Mouse (Mus musculus) lung, postnatal 0 days (tissue): Measurements from ENCODE around the gene Fasl. TPM values are rescaled to one million over a fixed set of nuclear protein-coding genes. Genes with fewer than 3 reads are reported as not detected.

ENCODE experiments used
- ATAC-seq: fragments of 200-750 bp; cut with Nextera tagmentation; 2 replicates; pipeline ENCODE4 v1.8.0; 2017; ENCODE audit warnings: moderate library complexity
- DNase-seq: peaks from one replicate; pipeline ENCODE4 v3.0.0-alpha.2; 2016; ENCODE audit warnings: low spot score
- H3K27ac ChIP-seq: fragments of 300-500 bp; sonication (generic); 2 replicates; pipeline ENCODE4 v1.5.1; 2014; ENCODE audit warnings: antibody characterized with exemption, mild to moderate bottlenecking, low read length, mixed read lengths
- H3K27me3 ChIP-seq: fragments of 300-500 bp; sonication (generic); replicated peaks from 2 replicates; pipeline ENCODE4 v1.6.1; 2014; ENCODE audit warnings: low read length, mixed read lengths; ENCODE audit not compliant: insufficient read depth
- H3K36me3 ChIP-seq: fragments of 300-500 bp; sonication (generic); 2 replicates; pipeline ENCODE4 v1.6.1; 2014; ENCODE audit warnings: low read length, mixed read lengths; ENCODE audit not compliant: insufficient read depth
- H3K4me1 ChIP-seq: fragments of 300-500 bp; sonication (generic); 2 replicates; pipeline ENCODE4 v1.6.1; 2014; ENCODE audit warnings: antibody characterized with exemption, low read depth, low read length, mixed read lengths; ENCODE audit not compliant: insufficient read depth
- H3K4me2 ChIP-seq: fragments of 300-500 bp; sonication (generic); replicated peaks from 2 replicates; pipeline ENCODE4 v1.6.1; 2014; ENCODE audit warnings: low read depth, mild to moderate bottlenecking, low read length, moderate library complexity, mixed read lengths
- H3K4me3 ChIP-seq: fragments of 300-500 bp; sonication (generic); 2 replicates; pipeline ENCODE4 v1.5.1; 2014; ENCODE audit warnings: low read depth, low read length
- H3K9ac ChIP-seq: fragments of 300-500 bp; sonication (generic); replicated peaks from 2 replicates; pipeline ENCODE4 v1.6.1; 2014; ENCODE audit warnings: low read depth, mild to moderate bottlenecking
- H3K9me3 ChIP-seq: fragments of 300-500 bp; sonication (generic); 2 replicates; pipeline ENCODE4 v1.6.1; 2016; ENCODE audit warnings: low read length, mixed read lengths
- CTCF ChIP-seq: IDR thresholded peaks from 2 replicates; pipeline ENCODE4 v1.5.1; 2016; ENCODE audit warnings: antibody characterized with exemption, mild to moderate bottlenecking
- EP300 ChIP-seq: IDR thresholded peaks from 2 replicates; pipeline ENCODE4 v1.6.1; 2016; ENCODE audit warnings: antibody characterized with exemption, mild to moderate bottlenecking, control low read depth
- WGBS: fragments of 180-500 bp; shearing (Covaris S2); extraction: QIAGEN DNeasy Blood & Tissue Kit; methylation state at CpG from one replicate; pipeline ENCODE4 v1.1.7; 2014; 5-methylcytosine and 5-hydroxymethylcytosine counted together
- polyA plus RNA-seq: library from polyadenylated mRNA; unstranded; fragments of >200 nt; fragmentation: Nextera tagmentation; extraction: Ambion mirVana; gene quantifications from 2 replicates; pipeline ENCODE4 v1.2.1, GENCODE M21; 2015

Gene Fasl
- polyA plus RNA-seq, 1 experiment from 2014 or later = 0.11 TPM

DNA sequence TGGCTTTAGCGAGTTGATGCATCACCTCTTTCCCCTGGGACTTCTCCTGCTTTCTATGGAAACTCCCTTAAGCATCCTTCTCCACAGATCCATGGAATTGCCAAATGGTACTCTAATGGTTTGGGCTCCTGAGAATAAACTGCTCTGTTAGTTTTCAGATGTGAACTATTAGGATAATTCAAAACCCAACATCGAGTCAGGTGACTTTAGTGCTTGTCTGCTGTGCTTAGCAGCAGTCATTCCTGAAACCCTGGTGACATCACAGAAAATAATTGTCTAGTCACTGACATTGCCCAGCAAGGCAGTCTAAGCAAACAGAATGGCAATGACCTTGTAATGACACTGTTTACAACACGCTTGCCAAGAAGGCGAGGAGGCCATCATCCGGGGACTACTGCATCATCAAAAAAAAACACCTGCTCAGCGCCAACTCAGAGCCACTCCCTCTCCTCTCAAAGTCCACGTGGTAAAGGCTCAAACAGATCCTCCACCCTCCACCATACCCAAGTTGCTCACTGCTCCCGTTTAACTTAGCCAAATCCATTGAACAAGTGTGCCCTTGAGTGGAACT lies 37.7 kb downstream of the Fasl start:
- Histone ChIP-seq H3K4me3 (no peak overlapping the region), H3K4me2 (no peak overlapping the region), H3K27ac (no peak overlapping the region), H3K9me3 (no peaks in the 10 kb centered on the region), H3K9ac (no peak overlapping the region), H3K27me3 (no peaks in the 10 kb centered on the region), H3K4me1 (no peaks in the 10 kb centered on the region), H3K36me3 (no peaks in the 10 kb centered on the region)
- no peak for TF ChIP-seq CTCF
- no peak for TF ChIP-seq EP300
- DNase-seq (no peak), ATAC-seq (no peak)
- 56% methylated on average over 8 of the region's 8 CpGs for WGBS

DNA sequence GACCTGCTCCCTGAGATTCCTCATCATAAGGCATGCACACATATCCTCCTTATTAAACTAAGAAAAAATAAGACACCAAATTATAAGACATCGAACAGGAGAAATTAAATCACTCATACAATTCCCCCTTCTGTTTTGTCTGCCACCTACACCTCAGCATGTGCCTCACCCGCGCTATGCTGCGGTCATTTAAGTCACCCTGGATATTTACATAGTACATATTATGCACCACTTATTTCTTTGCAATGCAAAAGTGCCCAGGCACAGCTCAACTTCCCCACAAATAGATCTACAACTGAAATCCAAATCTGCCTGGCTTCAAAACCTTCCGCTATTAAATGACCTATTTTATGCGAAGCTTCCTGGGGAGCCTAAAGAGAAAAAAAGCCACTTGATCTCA lies 39.6 kb downstream of the Fasl start:
- H3K36me3 ChIP-seq = no peaks in the 10 kb centered on the region
- no peaks in the 10 kb centered on the region for H3K4me1 ChIP-seq
- H3K9ac ChIP-seq = no peak overlapping the region
- no peak for DNase-seq
- WGBS = 66% methylated on average over 6 of the region's 6 CpGs
- TF ChIP-seq EP300 = no peak
- TF ChIP-seq CTCF = no peak
- no peaks in the 10 kb centered on the region for H3K27me3 ChIP-seq
- H3K4me2 ChIP-seq = no peak overlapping the region
- H3K4me3 ChIP-seq = no peak overlapping the region
- no peak; the same call in 1 of the 2 replicates for ATAC-seq
- no peak overlapping the region for H3K27ac ChIP-seq
- no peaks in the 10 kb centered on the region for H3K9me3 ChIP-seq

DNA sequence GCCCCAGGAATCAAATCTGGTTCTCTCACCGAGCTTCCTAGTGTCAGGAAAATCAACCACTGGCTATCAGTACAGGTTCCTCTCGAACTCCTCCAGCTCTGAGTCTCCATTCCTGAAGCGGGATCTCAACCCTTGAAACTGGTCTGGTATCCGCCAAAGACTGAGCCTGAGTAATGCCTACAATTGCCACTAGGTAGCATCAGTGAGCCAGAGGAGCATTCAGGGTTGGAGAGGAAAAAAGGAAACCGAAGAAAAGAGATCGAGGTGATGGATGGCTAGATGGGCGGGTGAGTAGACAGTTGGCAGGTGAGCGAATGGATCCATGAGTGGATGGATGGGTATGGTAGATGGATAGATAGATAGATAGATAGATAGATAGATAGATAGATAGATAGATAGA lies 40.2 kb downstream of the Fasl start:
- Histone ChIP-seq H3K36me3 (no peaks in the 10 kb centered on the region), H3K4me1 (no peaks in the 10 kb centered on the region), H3K4me2 (no peak overlapping the region), H3K4me3 (no peak overlapping the region), H3K27ac (no peak overlapping the region), H3K9ac (no peak overlapping the region), H3K27me3 (no peaks in the 10 kb centered on the region), H3K9me3 (no peaks in the 10 kb centered on the region)
- 22% methylated on average over 8 of the region's 8 CpGs for WGBS
- ATAC-seq = peak; percentile 40
- peak; percentile 65 for DNase-seq
- TF ChIP-seq CTCF = peak; percentile 93
- no peak for TF ChIP-seq EP300

DNA sequence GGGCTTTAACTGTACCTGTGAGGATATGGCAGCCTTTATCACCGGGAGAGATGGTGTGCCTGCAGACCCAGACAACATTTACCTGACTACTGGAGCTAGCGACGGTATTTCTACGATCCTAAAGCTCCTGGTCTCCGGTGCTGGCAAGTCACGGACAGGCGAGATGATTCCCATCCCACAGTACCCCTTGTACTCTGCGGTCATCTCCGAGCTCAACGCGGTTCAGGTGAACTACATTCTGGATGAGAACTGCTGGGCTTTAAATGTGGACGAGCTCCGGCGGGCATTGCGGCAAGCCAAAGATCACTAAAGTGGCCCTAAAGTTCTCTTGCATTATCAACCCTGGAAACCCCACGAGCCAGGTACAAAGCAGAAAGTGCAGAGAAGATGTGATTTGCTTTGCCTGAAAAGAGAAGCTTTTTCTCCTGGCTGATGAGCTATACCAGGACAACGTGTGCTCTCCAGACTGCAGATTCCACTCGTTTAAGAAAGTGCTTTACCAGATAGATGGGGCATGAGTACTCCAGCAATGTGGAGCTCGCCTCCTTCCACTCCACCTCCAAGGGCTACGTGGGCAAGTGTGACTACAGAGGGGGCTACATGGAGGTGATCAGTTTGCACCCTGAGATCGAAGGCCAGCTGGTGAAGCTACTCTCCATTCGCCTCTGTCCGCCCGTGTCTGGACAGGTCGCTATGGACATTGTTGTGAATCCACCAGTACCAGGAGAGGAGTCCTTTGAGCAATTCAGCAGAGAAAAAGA lies 41.6 kb downstream of the Fasl start:
- H3K9me3 ChIP-seq = no peaks in the 10 kb centered on the region
- H3K4me1 ChIP-seq = no peaks in the 10 kb centered on the region
- H3K9ac ChIP-seq = no peak overlapping the region
- H3K4me3 ChIP-seq = no peak overlapping the region
- 80% methylated on average over 25 of the region's 25 CpGs for WGBS
- no peak for ATAC-seq
- H3K27ac ChIP-seq = no peak overlapping the region
- TF ChIP-seq EP300 = no peak
- no peak for TF ChIP-seq CTCF
- H3K27me3 ChIP-seq = no peaks in the 10 kb centered on the region
- no peak overlapping the region for H3K4me2 ChIP-seq
- no peak for DNase-seq
- no peaks in the 10 kb centered on the region for H3K36me3 ChIP-seq

DNA sequence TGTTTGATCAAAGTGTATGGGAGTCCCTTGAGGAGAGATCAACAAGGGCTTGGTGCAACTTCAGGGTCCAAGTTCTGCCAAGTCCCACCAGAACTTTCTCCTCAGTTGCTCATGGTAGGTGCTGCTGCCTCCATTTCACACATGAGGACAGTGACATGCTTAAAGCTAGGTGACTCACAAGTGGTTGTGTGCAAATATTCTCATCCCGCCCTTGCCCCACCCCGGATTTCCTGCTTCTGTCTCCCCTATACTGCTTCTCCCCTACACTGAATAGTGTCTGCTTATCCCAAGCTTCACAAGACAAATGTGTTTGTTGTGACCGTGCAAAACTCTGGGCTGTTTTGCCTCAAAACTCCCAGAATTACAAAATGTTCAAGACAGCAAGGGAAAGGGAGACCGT lies 43.4 kb downstream of the Fasl start:
- no peak for ATAC-seq
- WGBS = 65% methylated on average over 4 of the region's 4 CpGs
- H3K27me3 ChIP-seq = no peaks in the 10 kb centered on the region

DNA sequence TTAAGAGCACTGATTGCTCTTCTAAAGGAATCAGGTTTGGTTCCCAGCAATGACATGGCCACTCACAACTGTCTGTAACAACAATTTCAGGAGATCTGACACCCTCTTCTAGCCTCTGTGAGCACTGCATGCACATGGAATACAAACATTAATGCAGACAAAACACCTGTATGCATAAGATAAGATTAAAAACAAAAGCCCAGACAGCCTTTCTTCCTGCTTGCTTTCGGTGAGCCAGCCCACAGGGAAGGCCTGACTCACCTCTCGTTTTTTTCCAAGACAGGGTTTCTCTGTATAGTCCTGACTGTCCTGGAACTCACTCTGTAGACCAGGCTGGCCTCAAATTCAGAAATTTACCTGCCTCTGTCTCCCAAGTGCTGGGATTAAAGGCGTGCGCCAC lies 44.1 kb downstream of the Fasl start:
- H3K9ac ChIP-seq = no peak overlapping the region
- H3K4me1 ChIP-seq = no peaks in the 10 kb centered on the region
- ATAC-seq = no peak
- DNase-seq = no peak
- H3K4me3 ChIP-seq = no peak overlapping the region
- H3K27ac ChIP-seq = no peak overlapping the region
- 63% methylated on average over 4 of the region's 4 CpGs for WGBS
- no peaks in the 10 kb centered on the region for H3K27me3 ChIP-seq
- no peak overlapping the region for H3K4me2 ChIP-seq
- H3K9me3 ChIP-seq = no peaks in the 10 kb centered on the region
- no peak for TF ChIP-seq CTCF
- no peak for TF ChIP-seq EP300
- no peaks in the 10 kb centered on the region for H3K36me3 ChIP-seq

More for the DNA sequence above, 43.4 kb downstream of the Fasl start:
- no peak overlapping the region for H3K4me2 ChIP-seq
- H3K4me3 ChIP-seq = no peak overlapping the region
- no peak overlapping the region for H3K27ac ChIP-seq
- no peaks in the 10 kb centered on the region for H3K4me1 ChIP-seq
- H3K9ac ChIP-seq = no peak overlapping the region
- no peaks in the 10 kb centered on the region for H3K9me3 ChIP-seq
- no peaks in the 10 kb centered on the region for H3K36me3 ChIP-seq
- TF ChIP-seq CTCF = no peak
- no peak for TF ChIP-seq EP300
- no peak for DNase-seq
